Mouse (Mus musculus): Measurements from ENCODE around the gene Chaf1a.

DNA sequence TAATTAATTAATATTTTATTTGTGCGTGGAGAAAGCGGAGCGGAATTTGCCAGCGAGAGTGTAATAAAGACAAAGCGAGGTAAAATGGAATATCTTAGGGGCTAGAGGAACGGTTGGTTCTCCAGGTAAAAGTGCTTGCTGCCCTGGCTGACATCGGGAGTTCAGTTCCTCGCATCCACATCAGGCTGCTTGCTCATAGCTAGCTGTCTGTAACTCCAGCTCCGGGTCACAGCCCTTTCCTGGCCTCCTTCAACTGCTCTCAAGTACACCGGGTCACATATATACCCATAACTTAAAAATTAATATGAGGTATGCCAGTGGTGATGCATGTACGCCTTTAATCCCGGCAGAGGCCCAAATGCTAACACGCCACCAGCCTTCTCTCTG is 3.3 kb upstream of the Chaf1a start:
- TF ChIP-seq POLR2A (IDR thresholded peaks at IDR 0.05; ENCODE audit: control insufficient read depth, low read depth, low read length) = no peak
- no peak for TF ChIP-seq CTCF (IDR thresholded peaks at IDR 0.05; ENCODE audit: control insufficient read depth, insufficient read depth, insufficient replicate concordance, low read depth, low read length)

Data from testis, adult 2 months (tissue).